Mouse (Mus musculus): Measurements from ENCODE around the gene Rnf186. TPM values are rescaled to one million over a fixed set of nuclear protein-coding genes. Genes with fewer than 3 reads are reported as not detected.

Rnf186 gene
- polyA plus RNA-seq, 1 experiment: not detected

- TF ChIP-seq POLR2A (IDR thresholded peaks at IDR 0.05; ENCODE audit: borderline replicate concordance, low read depth, low read length): no peak
- TF ChIP-seq CTCF (IDR thresholded peaks at IDR 0.05; ENCODE audit: low read depth, low read length): no peak
- Histone ChIP-seq H3K27ac (ENCODE audit: insufficient read depth, low read depth, low read length) (no peak overlapping the region), H3K4me1 (ENCODE audit: control insufficient read depth, insufficient read depth, low read length) (peaks cover 10% of the 10 kb centered on the region), H3K4me3 (ENCODE audit: insufficient read depth, low read length) (no peak overlapping the region)
These were observed 34.5 kb downstream of the Rnf186 start for GRCm38 (mm10) chr4:139001433-139001832.

GRCm38 (mm10) chr4:139004067-139004466 is 37.2 kb downstream of the Rnf186 start:
- TF ChIP-seq POLR2A (IDR thresholded peaks at IDR 0.05; ENCODE audit: borderline replicate concordance, low read depth, low read length) (no peak), CTCF (IDR thresholded peaks at IDR 0.05; ENCODE audit: low read depth, low read length) (no peak)
- Histone ChIP-seq H3K27ac (ENCODE audit: insufficient read depth, low read depth, low read length) (no peak overlapping the region), H3K4me3 (ENCODE audit: insufficient read depth, low read length) (no peak overlapping the region)

GRCm38 (mm10) chr4:139005214-139005613 is 38.3 kb downstream of the Rnf186 start:
- no peak for TF ChIP-seq CTCF (IDR thresholded peaks at IDR 0.05; ENCODE audit: low read depth, low read length)
- TF ChIP-seq POLR2A (IDR thresholded peaks at IDR 0.05; ENCODE audit: borderline replicate concordance, low read depth, low read length): no peak
- Histone ChIP-seq H3K27ac (ENCODE audit: insufficient read depth, low read depth, low read length) (no peak overlapping the region), H3K4me1 (ENCODE audit: control insufficient read depth, insufficient read depth, low read length) (peaks cover 23% of the 10 kb centered on the region), H3K4me3 (ENCODE audit: insufficient read depth, low read length) (no peak overlapping the region)

More at GRCm38 (mm10) chr4:139004067-139004466, 37.2 kb downstream of the Rnf186 start:
- H3K4me1 ChIP-seq (ENCODE audit: control insufficient read depth, insufficient read depth, low read length): peaks cover 23% of the 10 kb centered on the region

- H3K4me1 ChIP-seq (ENCODE audit: control insufficient read depth, insufficient read depth, low read length): peaks cover 23% of the 10 kb centered on the region
- H3K4me3 ChIP-seq (ENCODE audit: insufficient read depth, low read length): no peak overlapping the region
- TF ChIP-seq CTCF (IDR thresholded peaks at IDR 0.05; ENCODE audit: low read depth, low read length): no peak
- TF ChIP-seq POLR2A (IDR thresholded peaks at IDR 0.05; ENCODE audit: borderline replicate concordance, low read depth, low read length): no peak
- H3K27ac ChIP-seq (ENCODE audit: insufficient read depth, low read depth, low read length): no peak overlapping the region
These were observed 40.4 kb downstream of the Rnf186 start for GRCm38 (mm10) chr4:139007353-139007752.

GRCm38 (mm10) chr4:139007981-139008536 is 41.1 kb downstream of the Rnf186 start:
- Histone ChIP-seq H3K4me3 (ENCODE audit: insufficient read depth, low read length) (no peak overlapping the region), H3K4me1 (ENCODE audit: control insufficient read depth, insufficient read depth, low read length) (peaks cover 24% of the 10 kb centered on the region), H3K27ac (ENCODE audit: insufficient read depth, low read depth, low read length) (no peak overlapping the region)
- TF ChIP-seq CTCF (IDR thresholded peaks at IDR 0.05; ENCODE audit: low read depth, low read length): no peak
- TF ChIP-seq POLR2A (IDR thresholded peaks at IDR 0.05; ENCODE audit: borderline replicate concordance, low read depth, low read length): no peak

GRCm38 (mm10) chr4:139011201-139011702 is 44.3 kb downstream of the Rnf186 start:
- TF ChIP-seq POLR2A (IDR thresholded peaks at IDR 0.05; ENCODE audit: borderline replicate concordance, low read depth, low read length) (no peak), CTCF (IDR thresholded peaks at IDR 0.05; ENCODE audit: low read depth, low read length) (no peak)
- Histone ChIP-seq H3K4me3 (ENCODE audit: insufficient read depth, low read length) (no peak overlapping the region), H3K27ac (ENCODE audit: insufficient read depth, low read depth, low read length) (no peak overlapping the region), H3K4me1 (ENCODE audit: control insufficient read depth, insufficient read depth, low read length) (peaks cover 36% of the 10 kb centered on the region)

GRCm38 (mm10) chr4:139013281-139013680 is 46.4 kb downstream of the Rnf186 start:
- H3K27ac ChIP-seq (ENCODE audit: insufficient read depth, low read depth, low read length): no peak overlapping the region
- TF ChIP-seq CTCF (IDR thresholded peaks at IDR 0.05; ENCODE audit: low read depth, low read length) (no peak), POLR2A (IDR thresholded peaks at IDR 0.05; ENCODE audit: borderline replicate concordance, low read depth, low read length) (no peak)

GRCm38 (mm10) chr4:139014793-139015192 is 47.9 kb downstream of the Rnf186 start:
- Histone ChIP-seq H3K4me3 (ENCODE audit: insufficient read depth, low read length) (no peak overlapping the region), H3K27ac (ENCODE audit: insufficient read depth, low read depth, low read length) (peak overlapping the region; percentile 52; the same call in 1 of the 2 replicates), H3K4me1 (ENCODE audit: control insufficient read depth, insufficient read depth, low read length) (peaks cover 22% of the 10 kb centered on the region)
- TF ChIP-seq POLR2A (IDR thresholded peaks at IDR 0.05; ENCODE audit: borderline replicate concordance, low read depth, low read length) (no peak), CTCF (IDR thresholded peaks at IDR 0.05; ENCODE audit: low read depth, low read length) (peak; percentile 68; the same call in 1 of the 2 replicates)

More at GRCm38 (mm10) chr4:139013281-139013680, 46.4 kb downstream of the Rnf186 start:
- H3K4me3 ChIP-seq (ENCODE audit: insufficient read depth, low read length): no peak overlapping the region
- peaks cover 22% of the 10 kb centered on the region for H3K4me1 ChIP-seq (ENCODE audit: control insufficient read depth, insufficient read depth, low read length)

Other genes starting within 250 kb of the Rnf186 start
- not detected in 2 replicates for gene Pla2g2c, start 242.3 kb upstream of the Rnf186 start, polyA plus RNA-seq (2012; ENCODE audit: insufficient read depth, insufficient read length, missing spikeins)
- gene Ubxn10, start 229.9 kb upstream of the Rnf186 start, polyA plus RNA-seq (2012; ENCODE audit: insufficient read depth, insufficient read length, missing spikeins): not detected in 2 replicates
- gene Pla2g2f, start 209.5 kb upstream of the Rnf186 start, polyA plus RNA-seq (2012; ENCODE audit: insufficient read depth, insufficient read length, missing spikeins): not detected in 2 replicates
- gene Pla2g2d, start 191.4 kb upstream of the Rnf186 start, polyA plus RNA-seq (2012; ENCODE audit: insufficient read depth, insufficient read length, missing spikeins): not detected in 2 replicates
- not detected in 2 replicates for gene Pla2g5, start 103.6 kb upstream of the Rnf186 start, polyA plus RNA-seq (2012; ENCODE audit: insufficient read depth, insufficient read length, missing spikeins)
- gene Gm13030, start 93.1 kb upstream of the Rnf186 start, polyA plus RNA-seq (2012; ENCODE audit: insufficient read depth, insufficient read length, missing spikeins): not detected in 2 replicates
- 0.96 TPM in 1 of 2 replicates, not detected in the other for gene Pla2g2e, start 89.2 kb upstream of the Rnf186 start, polyA plus RNA-seq (2012; ENCODE audit: insufficient read depth, insufficient read length, missing spikeins)
- 4.8 and 8.0 TPM in 2 replicates for gene Otud3, start 53.2 kb upstream of the Rnf186 start, polyA plus RNA-seq (2012; ENCODE audit: insufficient read depth, insufficient read length, missing spikeins)
- 5.4 and 6.5 TPM in 2 replicates for gene Tmco4, start 5.8 kb downstream of the Rnf186 start, polyA plus RNA-seq (2012; ENCODE audit: insufficient read depth, insufficient read length, missing spikeins)
- gene Htr6, start 108.5 kb downstream of the Rnf186 start, polyA plus RNA-seq (2012; ENCODE audit: insufficient read depth, insufficient read length, missing spikeins): not detected in 2 replicates
- gene Nbl1, start 125.9 kb downstream of the Rnf186 start, polyA plus RNA-seq (2012; ENCODE audit: insufficient read depth, insufficient read length, missing spikeins): 0.45 TPM in 1 of 2 replicates, not detected in the other
- gene Minos1, start 164.0 kb downstream of the Rnf186 start, polyA plus RNA-seq (2012; ENCODE audit: insufficient read depth, insufficient read length, missing spikeins): 151 and 166 TPM in 2 replicates
- 483 and 496 TPM in 2 replicates for gene Capzb, start 225.8 kb downstream of the Rnf186 start, polyA plus RNA-seq (2012; ENCODE audit: insufficient read depth, insufficient read length, missing spikeins)